Mouse (Mus musculus): ENCODE results near the gene Pla2g7. TPM values are rescaled to one million over a fixed set of nuclear protein-coding genes. Genes with fewer than 3 reads are reported as not detected.

Pla2g7 gene
- polyA plus RNA-seq, 1 experiment from 2014 or later = 8.4 TPM

DNA sequence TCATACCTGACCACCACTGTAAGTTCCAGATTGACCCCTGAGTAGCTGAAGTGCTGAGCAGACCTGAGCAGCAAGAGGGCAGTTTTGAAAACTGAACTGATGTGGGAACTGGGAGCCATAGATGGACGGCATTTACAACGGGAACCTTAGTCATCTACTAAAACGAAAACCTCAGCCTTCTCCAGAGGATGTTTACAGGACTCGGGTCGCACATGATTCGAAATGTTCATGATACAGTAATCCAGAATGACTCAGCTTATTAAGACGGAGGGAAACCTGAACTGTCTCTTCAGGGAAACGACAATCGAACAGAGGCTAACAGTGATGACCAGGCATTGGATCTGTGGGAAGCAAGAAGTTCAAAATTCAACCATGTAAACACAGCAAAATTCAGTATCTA, 51.3 kb downstream of the Pla2g7 start:
- Histone ChIP-seq H3K27ac (ENCODE audit: low read length) (no peak overlapping the region), H3K36me3 (ENCODE audit: control insufficient read depth, insufficient read depth, low read length) (no peaks in the 10 kb centered on the region), H3K4me3 (ENCODE audit: low read depth, low read length) (no peak overlapping the region), H3K9ac (replicated peaks; ENCODE audit: low read depth, low read length) (no peak overlapping the region), H3K9me3 (ENCODE audit: control insufficient read depth, low read depth, low read length) (no peaks in the 10 kb centered on the region), H3K4me1 (ENCODE audit: control insufficient read depth, insufficient read depth, low read length) (no peaks in the 10 kb centered on the region), H3K27me3 (ENCODE audit: control insufficient read depth, insufficient read depth, low read length) (no peaks in the 10 kb centered on the region), H3K4me2 (replicated peaks; ENCODE audit: low read depth, low read length) (no peak overlapping the region)
- WGBS = 78% methylated on average over 9 of the region's 9 CpGs
- no peak for ATAC-seq (ENCODE audit: insufficient number of reproducible peaks, insufficient read depth, low FRiP score, low read depth)

DNA sequence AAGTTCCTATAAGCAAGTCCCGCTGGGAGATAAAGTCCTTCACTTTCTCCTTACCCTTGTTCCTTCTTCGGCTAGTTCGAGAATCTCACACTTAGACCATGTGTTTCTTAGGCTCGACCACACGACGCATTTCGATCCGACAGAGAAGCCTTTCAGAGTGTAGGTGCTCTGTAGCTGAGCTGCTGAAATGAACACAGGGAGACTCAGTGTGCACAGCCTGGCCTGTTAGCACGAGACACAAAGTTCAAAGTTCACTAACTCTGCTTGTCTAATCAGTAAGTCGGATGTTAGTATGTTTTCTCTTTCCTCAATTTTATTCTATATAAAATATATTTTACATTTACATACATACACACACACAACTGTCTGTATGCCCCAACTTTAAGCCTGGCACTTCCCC, 54.2 kb downstream of the Pla2g7 start:
- no peak for ATAC-seq (ENCODE audit: insufficient number of reproducible peaks, insufficient read depth, low FRiP score, low read depth)
- H3K27me3 ChIP-seq (ENCODE audit: control insufficient read depth, insufficient read depth, low read length) = no peaks in the 10 kb centered on the region
- H3K9me3 ChIP-seq (ENCODE audit: control insufficient read depth, low read depth, low read length) = no peaks in the 10 kb centered on the region
- H3K9ac ChIP-seq (replicated peaks; ENCODE audit: low read depth, low read length) = no peak overlapping the region
- H3K4me1 ChIP-seq (ENCODE audit: control insufficient read depth, insufficient read depth, low read length) = no peaks in the 10 kb centered on the region
- no peak overlapping the region for H3K4me3 ChIP-seq (ENCODE audit: low read depth, low read length)
- no peaks in the 10 kb centered on the region for H3K36me3 ChIP-seq (ENCODE audit: control insufficient read depth, insufficient read depth, low read length)
- no peak overlapping the region for H3K4me2 ChIP-seq (replicated peaks; ENCODE audit: low read depth, low read length)
- H3K27ac ChIP-seq (ENCODE audit: low read length) = no peak overlapping the region
- 86% methylated on average over 10 of the region's 10 CpGs for WGBS

DNA sequence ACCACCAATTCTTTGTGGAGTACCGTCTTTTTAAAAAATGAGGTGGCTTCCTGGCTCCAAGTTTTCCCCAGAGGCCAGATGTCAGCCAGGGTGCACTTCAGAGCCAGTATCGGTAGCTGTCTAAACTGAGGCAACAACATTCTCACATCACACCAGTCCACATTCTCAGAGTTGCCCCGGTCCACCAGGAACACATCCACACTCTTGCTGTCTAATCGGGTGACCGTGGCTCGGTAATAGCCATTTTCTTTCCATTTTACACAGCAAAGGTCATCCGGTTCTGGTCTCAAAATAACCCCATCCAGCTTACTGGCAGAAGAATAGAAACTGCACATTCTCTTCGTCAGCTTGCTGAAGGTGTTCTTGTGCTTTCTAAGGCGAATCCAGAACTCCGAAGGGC, 60.3 kb downstream of the Pla2g7 start:
- no peak for ATAC-seq (ENCODE audit: insufficient number of reproducible peaks, insufficient read depth, low FRiP score, low read depth)
- no peaks in the 10 kb centered on the region for H3K9me3 ChIP-seq (ENCODE audit: control insufficient read depth, low read depth, low read length)
- H3K27ac ChIP-seq (ENCODE audit: low read length) = no peak overlapping the region
- H3K4me2 ChIP-seq (replicated peaks; ENCODE audit: low read depth, low read length) = no peak overlapping the region
- WGBS = 93% methylated on average over 10 of the region's 10 CpGs
- no peak overlapping the region for H3K4me3 ChIP-seq (ENCODE audit: low read depth, low read length)
- no peaks in the 10 kb centered on the region for H3K36me3 ChIP-seq (ENCODE audit: control insufficient read depth, insufficient read depth, low read length)
- H3K4me1 ChIP-seq (ENCODE audit: control insufficient read depth, insufficient read depth, low read length) = peaks cover 8% of the 10 kb centered on the region; the same call in 1 of the 2 replicates
- H3K9ac ChIP-seq (replicated peaks; ENCODE audit: low read depth, low read length) = no peak overlapping the region
- peaks cover 25% of the 10 kb centered on the region; the same call in 1 of the 2 replicates for H3K27me3 ChIP-seq (ENCODE audit: control insufficient read depth, insufficient read depth, low read length)

DNA sequence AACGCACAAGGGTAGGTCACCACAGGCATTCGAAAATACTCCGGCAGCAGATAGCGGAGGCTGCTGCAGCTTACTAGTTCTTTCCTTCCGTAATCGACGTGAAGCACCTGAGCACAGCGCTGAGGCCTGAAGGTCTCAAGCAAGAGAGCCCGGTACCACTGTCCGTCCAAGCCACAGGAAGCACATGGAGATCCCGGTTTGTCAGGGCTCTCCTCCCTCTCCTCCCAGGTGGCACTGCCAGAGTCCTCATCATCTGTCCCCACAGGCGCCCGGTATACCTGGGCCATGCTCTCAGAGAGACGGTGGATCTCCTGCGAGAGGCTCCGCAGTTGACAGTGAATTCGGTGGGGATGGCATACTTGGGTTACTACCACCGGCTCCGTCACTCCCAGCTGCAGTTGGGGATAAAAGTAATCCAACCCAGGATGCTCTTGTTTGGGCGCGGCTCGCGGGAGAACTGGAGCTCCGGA, 61.2 kb downstream of the Pla2g7 start:
- 20% methylated on average over 24 of the region's 24 CpGs for WGBS
- Histone ChIP-seq H3K27me3 (ENCODE audit: control insufficient read depth, insufficient read depth, low read length) (peaks cover 25% of the 10 kb centered on the region; the same call in 1 of the 2 replicates), H3K4me1 (ENCODE audit: control insufficient read depth, insufficient read depth, low read length) (peaks cover 8% of the 10 kb centered on the region; the same call in 1 of the 2 replicates), H3K27ac (ENCODE audit: low read length) (no peak overlapping the region), H3K9ac (replicated peaks; ENCODE audit: low read depth, low read length) (no peak overlapping the region), H3K36me3 (ENCODE audit: control insufficient read depth, insufficient read depth, low read length) (no peaks in the 10 kb centered on the region), H3K4me2 (replicated peaks; ENCODE audit: low read depth, low read length) (peak overlapping the region; percentile 72), H3K9me3 (ENCODE audit: control insufficient read depth, low read depth, low read length) (no peaks in the 10 kb centered on the region), H3K4me3 (ENCODE audit: low read depth, low read length) (peak overlapping the region; percentile 35)
- ATAC-seq (ENCODE audit: insufficient number of reproducible peaks, insufficient read depth, low FRiP score, low read depth) = no peak

DNA sequence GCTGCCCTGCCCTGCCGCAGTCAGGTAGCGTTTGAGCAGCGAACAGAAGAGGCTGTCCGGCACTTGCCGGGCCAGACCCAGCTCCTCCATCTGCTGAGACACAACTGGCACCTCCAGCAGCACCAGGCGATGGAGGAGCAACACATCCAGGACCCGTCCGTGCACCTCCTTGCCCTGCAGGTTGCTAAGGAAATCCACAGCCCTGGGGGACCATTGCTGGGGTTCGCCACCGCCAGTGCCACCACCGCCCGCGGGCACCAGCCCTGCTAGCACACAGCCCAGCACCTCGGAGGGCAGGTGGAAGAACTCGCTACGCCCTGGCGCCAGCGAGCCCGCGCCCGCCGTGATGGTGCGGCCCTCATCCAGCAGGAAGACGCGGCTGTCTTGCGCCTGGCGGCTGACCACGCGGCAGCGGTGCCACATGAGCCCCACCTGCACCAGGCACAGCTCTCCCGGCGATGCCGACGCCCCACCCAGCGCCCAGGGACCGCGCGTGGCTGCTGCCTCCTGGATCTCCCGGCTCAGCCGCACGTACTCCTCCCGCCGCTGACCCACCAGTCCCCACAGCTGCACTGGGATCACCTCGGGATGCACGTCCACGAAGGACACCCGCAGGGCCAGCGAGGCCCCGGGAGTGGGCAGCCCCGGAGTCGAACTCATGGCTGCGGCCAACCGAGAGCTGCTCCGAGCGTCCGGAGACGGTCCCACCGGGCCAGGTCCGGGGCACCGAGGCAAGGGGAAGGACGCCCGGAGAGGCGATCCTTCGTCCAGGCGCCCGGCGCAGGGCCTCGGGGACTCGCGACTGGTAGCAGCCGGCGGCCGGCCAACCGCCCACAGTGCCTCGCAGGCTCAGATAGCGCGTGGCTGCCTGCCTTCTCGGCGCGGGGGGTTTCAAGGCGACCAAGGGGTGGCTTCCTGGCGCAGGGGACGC, 61.9 kb downstream of the Pla2g7 start, which contains the start of gene Tdrd6:
Gene Tdrd6, minus strand, starts transcription at position 804 of the 931 bp plus-strand sequence.
- Histone ChIP-seq H3K36me3 (ENCODE audit: control insufficient read depth, insufficient read depth, low read length) (no peaks in the 10 kb centered on the region), H3K9me3 (ENCODE audit: control insufficient read depth, low read depth, low read length) (no peaks in the 10 kb centered on the region), H3K27me3 (ENCODE audit: control insufficient read depth, insufficient read depth, low read length) (peaks cover 25% of the 10 kb centered on the region; the same call in 1 of the 2 replicates), H3K4me3 (ENCODE audit: low read depth, low read length) (peak within 1 kb of the TSS; percentile 35), H3K27ac (ENCODE audit: low read length) (no peak within 1 kb of the TSS), H3K9ac (replicated peaks; ENCODE audit: low read depth, low read length) (0 out of 2 replicates have a peak within 1 kb of the TSS, but pooled peaks have one; percentile 2), H3K4me2 (replicated peaks; ENCODE audit: low read depth, low read length) (peak within 1 kb of the TSS; percentile 72), H3K4me1 (ENCODE audit: control insufficient read depth, insufficient read depth, low read length) (peaks cover 8% of the 10 kb centered on the region; the same call in 1 of the 2 replicates)
- WGBS = 3% methylated on average over 82 of the region's 83 CpGs
- 0 out of 2 replicates have a peak, but pooled peaks have one; percentile 10 for ATAC-seq (ENCODE audit: insufficient number of reproducible peaks, insufficient read depth, low FRiP score, low read depth)

DNA sequence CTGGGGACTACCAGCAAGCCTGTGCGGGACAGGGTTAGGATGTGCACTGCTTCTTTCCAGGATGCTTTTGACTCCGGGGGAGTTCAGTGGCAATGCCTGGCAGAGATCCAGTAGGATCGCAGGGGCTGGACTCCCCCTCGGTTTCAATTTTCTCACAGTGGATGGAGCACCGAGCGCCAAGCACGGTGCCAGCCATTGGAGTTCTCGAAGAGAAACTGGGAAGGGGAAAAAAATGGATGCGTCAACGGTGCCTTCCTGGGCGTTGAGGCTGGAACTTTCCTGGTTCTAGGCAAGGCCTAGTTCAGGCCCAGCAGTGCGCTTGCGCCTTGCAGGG, 62.5 kb downstream of the Pla2g7 start:
- Histone ChIP-seq H3K9ac (replicated peaks; ENCODE audit: low read depth, low read length) (no peak overlapping the region), H3K4me2 (replicated peaks; ENCODE audit: low read depth, low read length) (peak overlapping the region; percentile 72), H3K27me3 (ENCODE audit: control insufficient read depth, insufficient read depth, low read length) (peaks cover 25% of the 10 kb centered on the region; the same call in 1 of the 2 replicates), H3K36me3 (ENCODE audit: control insufficient read depth, insufficient read depth, low read length) (no peaks in the 10 kb centered on the region), H3K27ac (ENCODE audit: low read length) (no peak overlapping the region), H3K4me1 (ENCODE audit: control insufficient read depth, insufficient read depth, low read length) (peaks cover 8% of the 10 kb centered on the region; the same call in 1 of the 2 replicates), H3K9me3 (ENCODE audit: control insufficient read depth, low read depth, low read length) (no peaks in the 10 kb centered on the region), H3K4me3 (ENCODE audit: low read depth, low read length) (no peak overlapping the region)
- WGBS = 42% methylated on average over 13 of the region's 13 CpGs
- ATAC-seq (ENCODE audit: insufficient number of reproducible peaks, insufficient read depth, low FRiP score, low read depth) = no peak

DNA sequence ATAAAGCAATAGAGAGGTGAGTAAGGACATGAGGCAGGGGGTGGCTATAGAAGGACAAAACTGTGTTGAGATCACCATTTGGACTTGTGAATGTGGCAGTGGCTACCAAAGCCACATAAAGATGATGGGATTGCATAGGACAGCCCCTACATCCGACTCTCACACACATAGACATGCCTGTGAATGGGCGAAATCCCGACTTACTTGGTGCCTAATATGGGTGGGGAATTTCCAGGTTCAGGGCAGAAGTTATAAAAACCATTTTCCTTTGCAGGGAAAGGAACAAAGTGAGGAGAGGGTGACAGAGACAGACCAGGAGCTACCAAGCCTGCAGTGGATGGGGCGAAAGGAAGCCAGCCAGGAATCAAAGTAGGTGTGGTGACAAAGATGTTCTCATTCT, 69.2 kb downstream of the Pla2g7 start:
- no peak overlapping the region for H3K27ac ChIP-seq (ENCODE audit: low read length)
- no peaks in the 10 kb centered on the region for H3K4me1 ChIP-seq (ENCODE audit: control insufficient read depth, insufficient read depth, low read length)
- no peaks in the 10 kb centered on the region for H3K27me3 ChIP-seq (ENCODE audit: control insufficient read depth, insufficient read depth, low read length)
- WGBS = 88% methylated on average over 4 of the region's 4 CpGs
- H3K4me3 ChIP-seq (ENCODE audit: low read depth, low read length) = no peak overlapping the region
- H3K9ac ChIP-seq (replicated peaks; ENCODE audit: low read depth, low read length) = no peak overlapping the region
- H3K36me3 ChIP-seq (ENCODE audit: control insufficient read depth, insufficient read depth, low read length) = no peaks in the 10 kb centered on the region
- no peaks in the 10 kb centered on the region for H3K9me3 ChIP-seq (ENCODE audit: control insufficient read depth, low read depth, low read length)
- no peak overlapping the region for H3K4me2 ChIP-seq (replicated peaks; ENCODE audit: low read depth, low read length)
- no peak for ATAC-seq (ENCODE audit: insufficient number of reproducible peaks, insufficient read depth, low FRiP score, low read depth)

DNA sequence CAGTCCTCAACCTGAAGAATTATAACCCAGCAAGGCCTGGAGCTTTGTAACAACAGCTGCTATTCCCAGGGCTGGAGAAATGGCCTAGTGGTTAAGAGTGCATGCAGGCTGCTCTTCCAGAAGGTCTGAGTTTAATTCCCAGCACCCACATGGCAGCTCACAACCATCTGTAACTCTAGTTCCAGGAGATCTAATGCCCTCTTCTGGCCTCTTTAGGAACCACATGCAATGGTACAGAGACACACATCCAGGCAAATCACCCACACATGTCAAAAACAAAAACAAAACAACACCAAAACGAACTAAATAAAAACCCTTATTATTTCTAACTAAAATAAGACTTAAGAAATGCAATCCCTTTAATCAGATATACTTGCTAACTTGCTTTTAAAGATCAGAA, 72.9 kb downstream of the Pla2g7 start:
- Histone ChIP-seq H3K27ac (ENCODE audit: low read length) (no peak overlapping the region), H3K9ac (replicated peaks; ENCODE audit: low read depth, low read length) (no peak overlapping the region), H3K4me3 (ENCODE audit: low read depth, low read length) (no peak overlapping the region), H3K27me3 (ENCODE audit: control insufficient read depth, insufficient read depth, low read length) (no peaks in the 10 kb centered on the region), H3K9me3 (ENCODE audit: control insufficient read depth, low read depth, low read length) (no peaks in the 10 kb centered on the region), H3K36me3 (ENCODE audit: control insufficient read depth, insufficient read depth, low read length) (no peaks in the 10 kb centered on the region), H3K4me1 (ENCODE audit: control insufficient read depth, insufficient read depth, low read length) (no peaks in the 10 kb centered on the region), H3K4me2 (replicated peaks; ENCODE audit: low read depth, low read length) (no peak overlapping the region)
- 88% methylated on average over 1 of the region's 1 CpGs for WGBS
- no peak for ATAC-seq (ENCODE audit: insufficient number of reproducible peaks, insufficient read depth, low FRiP score, low read depth)
